Mouse (Mus musculus) embryonic fibroblast, embryonic 13.5 days (primary cell): Measurements from ENCODE around the gene Rhpn2.

Experiments
- CTCF ChIP-seq: IDR thresholded peaks from 2 replicates; pipeline ENCODE4 v1.5.1; 2011; ENCODE audit warnings: mild to moderate bottlenecking, control low read depth, low read length, moderate library complexity, borderline replicate concordance; ENCODE audit not compliant: insufficient read depth
- POLR2A ChIP-seq: IDR thresholded peaks from 2 replicates; pipeline ENCODE4 v1.6.1; 2011; ENCODE audit warnings: low read depth, mild to moderate bottlenecking, control low read depth, low read length, moderate library complexity

DNA sequence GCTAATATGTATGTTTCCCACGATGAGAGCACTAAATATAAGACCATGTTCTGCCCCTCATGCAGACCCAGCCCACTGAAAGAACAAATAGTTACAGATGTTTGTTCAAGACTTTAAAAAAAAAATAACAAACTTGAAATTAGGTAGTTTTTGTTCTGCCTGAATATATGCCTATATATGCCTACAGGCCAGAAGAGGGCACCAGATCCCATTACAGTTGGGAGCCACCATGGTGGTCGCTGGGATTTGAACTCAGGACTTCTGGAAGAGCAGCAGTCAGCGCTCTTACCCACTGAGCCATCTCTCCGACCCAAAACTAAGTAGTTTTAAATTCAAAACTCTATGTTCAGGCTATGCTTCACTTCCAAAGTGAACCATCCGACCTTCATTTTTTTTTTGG lies 36.1 kb upstream of the Rhpn2 start:
- TF ChIP-seq POLR2A: no peak
- no peak for TF ChIP-seq CTCF
